Mouse (Mus musculus) MEL (cell line): Measurements from ENCODE around the gene Igf1r.

Source experiments
- CHD2 ChIP-seq: IDR thresholded peaks from 2 replicates; pipeline ENCODE4 v1.6.1; 2011; ENCODE audit warnings: low read length, improper control_type of control experiment
- CTCF ChIP-seq, 3 experiments: IDR thresholded peaks in 2 of 3; conservative IDR thresholded peaks in 1 of 3; 2 replicates each; pipeline ENCODE4 v1.5.1; 2011 to 2012; ENCODE audit warnings: low read length in 3 of 3, low read depth in 2 of 3, mild to moderate bottlenecking in 2 of 3, improper control_type of control experiment in 1 of 3, inconsistent platforms in 1 of 3, mixed read lengths in 1 of 3, moderate library complexity in 1 of 3; ENCODE audit not compliant: control insufficient read depth in 1 of 3, insufficient read depth in 1 of 3, poor library complexity in 1 of 3, severe bottlenecking in 1 of 3
- EP300 ChIP-seq, 2 experiments: IDR thresholded peaks; 2 replicates each; pipeline ENCODE4 v1.6.1; 2011; ENCODE audit warnings: improper control_type of control experiment in 2 of 2, low read length in 2 of 2, low read depth in 1 of 2, mild to moderate bottlenecking in 1 of 2
- GATA1 ChIP-seq: IDR thresholded peaks from 2 replicates; pipeline ENCODE4 v1.6.1; 2011; ENCODE audit warnings: low read depth, low read length, improper control_type of control experiment
- MAFK ChIP-seq: IDR thresholded peaks from 2 replicates; pipeline ENCODE4 v1.6.1; 2011; ENCODE audit warnings: low read depth, mild to moderate bottlenecking, low read length, improper control_type of control experiment, borderline replicate concordance
- MAZ ChIP-seq: IDR thresholded peaks from 2 replicates; pipeline ENCODE4 v1.6.1; 2012; ENCODE audit warnings: low read depth, mild to moderate bottlenecking, inconsistent platforms, low read length, improper control_type of control experiment
- NRF1 ChIP-seq: IDR thresholded peaks from 2 replicates; pipeline ENCODE4 v1.6.1; 2014; ENCODE audit warnings: low read depth, mild to moderate bottlenecking, inconsistent platforms, low read length, improper control_type of control experiment, moderate library complexity; ENCODE audit not compliant: poor library complexity, insufficient read depth, severe bottlenecking
- POLR2A ChIP-seq, 2 experiments: IDR thresholded peaks; 2 replicates each; pipeline ENCODE4 v1.6.1; 2011 to 2012; ENCODE audit warnings: low read length in 2 of 2, mild to moderate bottlenecking in 2 of 2, control low read depth in 1 of 2, improper control_type of control experiment in 1 of 2, low read depth in 1 of 2, moderate library complexity in 1 of 2; ENCODE audit not compliant: control insufficient read depth in 1 of 2, insufficient read depth in 1 of 2, poor library complexity in 1 of 2
- POLR2AphosphoS2 ChIP-seq: IDR thresholded peaks from 2 replicates; pipeline ENCODE4 v1.6.1; 2011; ENCODE audit warnings: low read length, improper control_type of control experiment
- RCOR1 ChIP-seq: IDR thresholded peaks from 2 replicates; pipeline ENCODE4 v1.6.1; 2012; ENCODE audit warnings: low read depth, mild to moderate bottlenecking, inconsistent platforms, low read length, improper control_type of control experiment
- USF1 ChIP-seq: IDR thresholded peaks from 2 replicates; pipeline ENCODE4 v1.6.1; 2014; ENCODE audit warnings: low read depth, mild to moderate bottlenecking, inconsistent platforms, low read length, improper control_type of control experiment, moderate library complexity

DNA sequence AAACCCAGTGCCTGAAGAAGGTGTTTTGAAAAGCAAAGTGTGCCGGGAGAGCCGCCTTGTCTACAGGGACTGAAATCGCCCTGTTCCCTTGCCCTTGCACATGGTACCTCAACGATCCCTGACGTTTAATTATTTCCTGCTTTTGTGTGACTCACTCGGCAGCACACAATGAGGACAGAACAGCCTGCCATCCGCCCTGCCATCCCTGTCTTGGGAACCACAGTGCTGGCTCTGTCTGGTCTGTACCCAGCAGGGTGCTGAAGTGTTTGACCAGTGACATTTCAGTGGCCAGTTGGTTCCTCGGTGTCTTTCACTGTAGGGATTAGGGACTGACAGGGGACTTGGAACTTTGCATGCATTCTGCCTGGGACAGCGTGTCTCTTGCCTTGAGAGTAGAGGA, 78.2 kb downstream of the Igf1r start:
- TF ChIP-seq RCOR1 = no peak
- no peak for TF ChIP-seq CTCF (IDR thresholded peaks at IDR 0.05 in 2 of 3, conservative IDR thresholded peaks at IDR 0.05 in 1 of 3; ENCODE audit: control insufficient read depth in 1 of 3, insufficient read depth in 1 of 3, low read depth in 2 of 3, low read length in 3 of 3, poor library complexity in 1 of 3, severe bottlenecking in 1 of 3)
- TF ChIP-seq MAFK = no peak
- no peak for TF ChIP-seq MAZ
- TF ChIP-seq NRF1 = no peak
- TF ChIP-seq POLR2A (IDR thresholded peaks at IDR 0.05; ENCODE audit: control insufficient read depth in 1 of 2, insufficient read depth in 1 of 2, low read depth in 1 of 2, low read length in 2 of 2, poor library complexity in 1 of 2) = no peak
- no peak for TF ChIP-seq USF1
- TF ChIP-seq EP300 (IDR thresholded peaks at IDR 0.05; ENCODE audit: low read depth in 1 of 2, low read length in 2 of 2) = no peak
- no peak for TF ChIP-seq GATA1
- no peak for TF ChIP-seq CHD2
- no peak for TF ChIP-seq POLR2AphosphoS2
